Mouse (Mus musculus) cerebellum, adult 18-20 months (tissue): ENCODE measurements around the gene Ccdc148.
A peak's percentile ranks its signal among the peaks of the same experiment; 100 is the strongest.

ENCODE experiments used
- DNase-seq, 2 experiments: peaks; one replicate each; pipeline ENCODE4 v3.0.0; 2021

Ccdc148 gene

GRCm38 (mm10) chr2:59160605-59160963, at the start of gene Ccdc148, which contains the start of gene Pkp4:
Gene Ccdc148 (minus strand): TSS chr2:59160683.
Gene Pkp4 (plus strand): TSS chr2:59160850.
- DNase-seq, result peak; percentile 93 to 97

- DNase-seq, result no peak
These were observed 47.8 kb upstream of the Ccdc148 start for GRCm38 (mm10) chr2:59208276-59208675.

- DNase-seq, result peak; percentile 60 to 73
These were observed 47.2 kb upstream of the Ccdc148 start for GRCm38 (mm10) chr2:59207725-59208124.

GRCm38 (mm10) chr2:59207240-59207639, 46.8 kb upstream of the Ccdc148 start:
- DNase-seq, result peak in 1 of 2 experiments; percentile 45

GRCm38 (mm10) chr2:59206190-59206589, 45.7 kb upstream of the Ccdc148 start:
- DNase-seq, result peak in 1 of 2 experiments; percentile 47

- no peak for DNase-seq
These were observed 44.6 kb upstream of the Ccdc148 start for GRCm38 (mm10) chr2:59205092-59205491.

- no peak for DNase-seq
These were observed 43.3 kb upstream of the Ccdc148 start for GRCm38 (mm10) chr2:59203627-59204425.

- no peak for DNase-seq
These were observed 42.4 kb upstream of the Ccdc148 start for GRCm38 (mm10) chr2:59202930-59203329.

GRCm38 (mm10) chr2:59200511-59200910, 40.0 kb upstream of the Ccdc148 start:
- DNase-seq, result no peak

- no peak for DNase-seq
These were observed 39.0 kb upstream of the Ccdc148 start for GRCm38 (mm10) chr2:59199476-59199976.

GRCm38 (mm10) chr2:59197156-59197555, 36.7 kb upstream of the Ccdc148 start:
- DNase-seq, result no peak

GRCm38 (mm10) chr2:59193117-59193516, 32.6 kb upstream of the Ccdc148 start:
- DNase-seq, result peak in 1 of 2 experiments; percentile 1

- DNase-seq, result peak; percentile 63 to 71
These were observed 31.0 kb upstream of the Ccdc148 start for GRCm38 (mm10) chr2:59191466-59191865.

GRCm38 (mm10) chr2:59190186-59190585, 29.7 kb upstream of the Ccdc148 start:
- peak in 1 of 2 experiments; percentile 30 for DNase-seq

- peak; percentile 39 to 48 for DNase-seq
These were observed 29.2 kb upstream of the Ccdc148 start for GRCm38 (mm10) chr2:59189661-59190185.

- DNase-seq, result peak; percentile 70 to 75
These were observed 27.8 kb upstream of the Ccdc148 start for GRCm38 (mm10) chr2:59188306-59188705.

GRCm38 (mm10) chr2:59186966-59187365, 26.5 kb upstream of the Ccdc148 start:
- DNase-seq, result peak in 1 of 2 experiments; percentile 1

GRCm38 (mm10) chr2:59186122-59186521, 25.6 kb upstream of the Ccdc148 start:
- DNase-seq, result peak in 1 of 2 experiments; percentile 38

GRCm38 (mm10) chr2:59184107-59185064, 23.9 kb upstream of the Ccdc148 start:
- peak in 1 of 2 experiments; percentile 3 for DNase-seq

- DNase-seq, result peak in 1 of 2 experiments; percentile 7
These were observed 23.1 kb upstream of the Ccdc148 start for GRCm38 (mm10) chr2:59183541-59183940.

- DNase-seq, result peak; percentile 68 to 78
These were observed 21.0 kb upstream of the Ccdc148 start for GRCm38 (mm10) chr2:59181321-59182113.

GRCm38 (mm10) chr2:59179487-59179886, 19.0 kb upstream of the Ccdc148 start:
- DNase-seq, result no peak
